Mouse (Mus musculus) hindbrain, postnatal 0 days (tissue): ENCODE measurements around the gene Adgrg1. TPM values are rescaled to one million over a fixed set of nuclear protein-coding genes. Genes with fewer than 3 reads are reported as not detected.
A peak's percentile ranks its signal among the peaks of the same experiment; 100 is the strongest.

Experiments used
- ATAC-seq: fragments of 200-750 bp; cut with Nextera tagmentation; 2 replicates; pipeline ENCODE4 v1.8.0; 2017; ENCODE audit warnings: mild to moderate bottlenecking, moderate TSS enrichment, moderate library complexity
- DNase-seq: peaks from one replicate; pipeline ENCODE4 v3.0.0-alpha.2; 2015; ENCODE audit warnings: low spot score
- H3K27ac ChIP-seq: fragments of 300-500 bp; sonication (generic); 2 replicates; pipeline ENCODE4 v1.5.1; 2014; ENCODE audit warnings: mild to moderate bottlenecking
- H3K27me3 ChIP-seq: fragments of 300-500 bp; sonication (generic); 2 replicates; pipeline ENCODE4 v1.6.1; 2014; ENCODE audit warnings: low read length, mixed read lengths; ENCODE audit not compliant: insufficient read depth
- H3K36me3 ChIP-seq: fragments of 300-500 bp; sonication (generic); 2 replicates; pipeline ENCODE4 v1.6.1; 2014; ENCODE audit warnings: low read length, mixed read lengths; ENCODE audit not compliant: insufficient read depth
- H3K4me1 ChIP-seq: fragments of 300-500 bp; sonication (generic); 2 replicates; pipeline ENCODE4 v1.6.1; 2014; ENCODE audit warnings: antibody characterized with exemption, low read length, mixed read lengths; ENCODE audit not compliant: insufficient read depth
- H3K4me2 ChIP-seq: fragments of 300-500 bp; sonication (generic); 2 replicates; pipeline ENCODE4 v1.6.1; 2014; ENCODE audit warnings: low read depth, mild to moderate bottlenecking, low read length, moderate library complexity, mixed read lengths
- H3K4me3 ChIP-seq: fragments of 300-500 bp; sonication (generic); 2 replicates; pipeline ENCODE4 v1.5.1; 2014; ENCODE audit warnings: low read length
- H3K9ac ChIP-seq: fragments of 300-500 bp; sonication (generic); replicated peaks from 2 replicates; pipeline ENCODE4 v1.6.1; 2014; ENCODE audit warnings: mild to moderate bottlenecking, low read length, moderate library complexity, mixed read lengths
- H3K9me3 ChIP-seq: fragments of 300-500 bp; sonication (generic); 2 replicates; pipeline ENCODE4 v1.6.1; 2016; ENCODE audit warnings: low read length, mixed read lengths
- CTCF ChIP-seq: IDR thresholded peaks from 2 replicates; pipeline ENCODE4 v1.5.1; 2016; ENCODE audit warnings: antibody characterized with exemption, control low read depth, low read depth
- WGBS: fragments of 180-500 bp; shearing (Covaris S2); extraction: QIAGEN DNeasy Blood & Tissue Kit; methylation state at CpG from one replicate; pipeline ENCODE4 v1.1.7; 2014; 5-methylcytosine and 5-hydroxymethylcytosine counted together
- polyA plus RNA-seq: library from polyadenylated mRNA; unstranded; fragments of >200 nt; fragmentation: Nextera tagmentation; extraction: Ambion mirVana; gene quantifications from 2 replicates; pipeline ENCODE4 v1.2.1, GENCODE M21; 2015
- total RNA-seq: library from RNA; depleted of rRNA; stranded (reverse); fragments of >200 nt; gene quantifications from 2 replicates; pipeline ENCODE4 v1.2.3, GENCODE M21; 2014

The Adgrg1 gene
- total and polyA plus RNA-seq, 2 experiments from 2014 or later = 105 to 284 TPM

- Histone ChIP-seq H3K36me3 (peaks cover 62% of the 10 kb centered on the region), H3K9me3 (no peaks in the 10 kb centered on the region), H3K9ac (no peak overlapping the region), H3K4me3 (no peak overlapping the region), H3K4me2 (no peak overlapping the region), H3K27me3 (no peaks in the 10 kb centered on the region), H3K27ac (no peak overlapping the region), H3K4me1 (no peaks in the 10 kb centered on the region)
- DNase-seq (no peak), ATAC-seq (no peak)
- no peak for TF ChIP-seq CTCF
- WGBS = 89% methylated on average over 15 of the region's 15 CpGs
Observed at GRCm38 (mm10) chr8:95012442-95012919, 37.9 kb downstream of the Adgrg1 start.

DNA sequence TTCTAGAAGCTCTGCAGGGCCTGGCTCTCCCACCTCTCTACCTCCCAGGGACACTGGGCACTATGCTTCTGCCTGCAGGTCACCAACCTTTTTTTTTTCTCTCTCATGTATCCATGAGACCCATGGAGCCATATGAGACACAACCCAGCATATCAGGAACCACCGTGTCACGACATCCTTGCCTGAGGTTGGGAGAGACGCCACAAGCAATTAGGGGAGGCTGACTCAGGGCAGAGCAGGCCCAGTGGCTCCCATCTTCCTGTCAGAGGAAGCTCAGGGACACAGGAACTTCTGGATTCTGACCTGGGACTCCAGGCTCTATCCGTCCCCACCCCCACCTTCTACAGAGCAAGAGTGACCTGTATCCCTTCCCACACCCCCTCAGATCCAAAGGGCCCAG is 41.3 kb downstream of the Adgrg1 start:
- 72% methylated on average over 4 of the region's 4 CpGs for WGBS
- no peak overlapping the region for H3K4me3 ChIP-seq
- no peak overlapping the region for H3K9ac ChIP-seq
- TF ChIP-seq CTCF = no peak
- DNase-seq = no peak
- H3K9me3 ChIP-seq = no peaks in the 10 kb centered on the region
- H3K4me2 ChIP-seq = no peak overlapping the region
- no peak for ATAC-seq
- H3K4me1 ChIP-seq = no peaks in the 10 kb centered on the region
- H3K36me3 ChIP-seq = peaks cover 30% of the 10 kb centered on the region
- H3K27ac ChIP-seq = no peak overlapping the region
- H3K27me3 ChIP-seq = no peaks in the 10 kb centered on the region

- H3K27me3 ChIP-seq = no peaks in the 10 kb centered on the region
- H3K36me3 ChIP-seq = peaks cover 24% of the 10 kb centered on the region
- H3K9ac ChIP-seq = no peak overlapping the region
- ATAC-seq (0 out of 2 replicates have a peak, but pooled peaks have one; percentile 36), DNase-seq (no peak)
- no peak for TF ChIP-seq CTCF
- no peaks in the 10 kb centered on the region for H3K4me1 ChIP-seq
- WGBS = 35% methylated on average over 4 of the region's 4 CpGs
- no peaks in the 10 kb centered on the region for H3K9me3 ChIP-seq
- H3K4me2 ChIP-seq = no peak overlapping the region
- H3K4me3 ChIP-seq = no peak overlapping the region
- H3K27ac ChIP-seq = no peak overlapping the region
Observed at GRCm38 (mm10) chr8:95016684-95017083, 42.1 kb downstream of the Adgrg1 start.

DNA sequence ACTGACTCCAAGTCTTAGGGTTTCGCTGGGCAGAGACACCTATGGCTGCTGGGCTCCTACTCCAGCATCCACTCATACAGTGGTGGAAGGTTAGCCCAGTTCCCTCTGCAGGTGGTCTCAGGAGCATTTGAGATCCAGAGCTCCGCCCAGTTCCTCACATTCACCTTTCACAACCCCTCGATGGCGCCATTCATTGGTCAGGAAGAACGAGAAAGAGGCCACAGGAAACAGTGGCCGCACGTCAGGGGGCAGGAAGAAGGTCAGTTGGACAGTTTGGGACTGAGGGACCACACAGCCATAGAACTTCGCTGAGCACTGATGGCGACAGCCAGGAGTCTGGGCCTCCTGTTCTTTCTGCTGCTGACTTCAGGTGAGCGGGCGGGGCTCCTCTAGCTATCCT is 42.9 kb downstream of the Adgrg1 start, which contains the start of gene Adgrg3:
Adgrg3 (plus strand) TSS at position 242 of the 400 bp plus-strand sequence.
- WGBS = 73% methylated on average over 11 of the region's 11 CpGs
- H3K27me3 ChIP-seq = no peaks in the 10 kb centered on the region
- H3K36me3 ChIP-seq = peaks cover 21% of the 10 kb centered on the region
- H3K4me2 ChIP-seq = no peak within 1 kb of the TSS
- no peak within 1 kb of the TSS for H3K4me3 ChIP-seq
- H3K4me1 ChIP-seq = no peaks in the 10 kb centered on the region
- no peaks in the 10 kb centered on the region for H3K9me3 ChIP-seq
- no peak within 1 kb of the TSS for H3K27ac ChIP-seq
- DNase-seq (no peak), ATAC-seq (no peak)
- H3K9ac ChIP-seq = no peak within 1 kb of the TSS
- TF ChIP-seq CTCF = no peak

- ATAC-seq = no peak
- no peaks in the 10 kb centered on the region for H3K9me3 ChIP-seq
- H3K4me2 ChIP-seq = no peak overlapping the region
- H3K4me1 ChIP-seq = no peaks in the 10 kb centered on the region
- TF ChIP-seq CTCF = no peak
- H3K27ac ChIP-seq = no peak overlapping the region
- DNase-seq = no peak
- H3K4me3 ChIP-seq = no peak overlapping the region
- H3K9ac ChIP-seq = no peak overlapping the region
- no peaks in the 10 kb centered on the region for H3K27me3 ChIP-seq
- 76% methylated on average over 9 of the region's 9 CpGs for WGBS
- peaks cover 14% of the 10 kb centered on the region for H3K36me3 ChIP-seq
Observed at GRCm38 (mm10) chr8:95017969-95018635, 43.6 kb downstream of the Adgrg1 start.

DNA sequence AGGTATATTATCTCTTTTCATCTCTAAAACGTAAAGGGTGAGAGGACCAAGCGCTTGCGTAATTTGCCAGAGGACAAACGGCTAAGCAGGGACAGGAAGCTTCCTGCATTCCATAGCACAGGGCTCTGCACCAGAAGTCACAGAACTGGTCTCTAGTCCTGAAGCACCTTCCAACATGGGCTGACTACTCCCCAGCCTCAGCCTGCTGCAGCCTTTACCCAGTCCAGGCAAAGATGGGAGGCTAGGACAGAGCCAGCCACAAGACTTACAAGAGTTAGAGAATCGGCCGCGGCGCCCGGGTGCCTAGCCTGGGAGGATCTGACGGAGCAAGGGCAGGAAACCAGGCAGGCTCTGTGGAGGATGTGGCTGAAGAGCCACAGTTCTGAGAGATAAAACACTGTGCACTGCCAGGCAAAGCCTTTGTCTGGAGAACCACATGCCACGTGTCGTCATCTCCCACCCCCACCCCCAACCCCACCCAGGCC is 45.8 kb downstream of the Adgrg1 start:
- no peak for TF ChIP-seq CTCF
- WGBS = 74% methylated on average over 12 of the region's 12 CpGs
- Histone ChIP-seq H3K4me1 (no peaks in the 10 kb centered on the region), H3K9ac (no peak overlapping the region), H3K9me3 (no peaks in the 10 kb centered on the region), H3K36me3 (no peaks in the 10 kb centered on the region), H3K27ac (no peak overlapping the region), H3K4me2 (no peak overlapping the region), H3K4me3 (no peak overlapping the region), H3K27me3 (no peaks in the 10 kb centered on the region)
- ATAC-seq (no peak), DNase-seq (no peak)

DNA sequence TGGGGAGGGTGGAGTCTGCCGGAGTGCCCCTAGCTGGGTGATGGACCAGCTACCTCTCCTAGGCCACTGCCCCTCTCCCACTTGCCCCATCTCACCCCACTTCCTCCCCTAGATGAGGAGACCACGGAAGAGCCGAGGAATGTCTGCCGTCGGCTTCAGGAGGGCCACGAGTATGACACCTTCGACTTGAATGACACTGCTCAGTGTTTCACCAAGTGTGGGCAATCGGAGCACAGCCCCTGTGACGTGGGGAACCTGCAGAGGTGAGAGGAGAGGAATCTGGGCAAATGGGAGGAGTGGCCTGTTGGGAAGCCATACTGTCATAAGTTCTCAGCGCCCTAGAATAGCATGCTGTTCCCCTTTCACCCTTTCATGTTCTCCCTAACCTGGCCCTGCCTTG is 46.3 kb downstream of the Adgrg1 start:
- no peaks in the 10 kb centered on the region for H3K36me3 ChIP-seq
- no peaks in the 10 kb centered on the region for H3K4me1 ChIP-seq
- no peak overlapping the region for H3K4me3 ChIP-seq
- no peak for TF ChIP-seq CTCF
- ATAC-seq (no peak), DNase-seq (no peak)
- H3K27ac ChIP-seq = no peak overlapping the region
- no peaks in the 10 kb centered on the region for H3K9me3 ChIP-seq
- H3K9ac ChIP-seq = no peak overlapping the region
- H3K4me2 ChIP-seq = no peak overlapping the region
- no peaks in the 10 kb centered on the region for H3K27me3 ChIP-seq
- WGBS = 80% methylated on average over 10 of the region's 10 CpGs
